Mouse (Mus musculus) c-Kit-positive CD71-negative TER-119-negative erythroid progenitor cells, embryonic 14.5 days (primary cell): ENCODE measurements at regions not wholly inside any gene's neighbourhood (a gene's known extent, or its start where the extent isn't known, plus 50 kb on each side); places are given as distances from the start of the nearest gene placed in this dataset.

Experiments
- DNase-seq: peaks from one replicate; pipeline ENCODE4 v3.0.0-alpha.2; 2013; ENCODE audit warnings: low read depth

DNA sequence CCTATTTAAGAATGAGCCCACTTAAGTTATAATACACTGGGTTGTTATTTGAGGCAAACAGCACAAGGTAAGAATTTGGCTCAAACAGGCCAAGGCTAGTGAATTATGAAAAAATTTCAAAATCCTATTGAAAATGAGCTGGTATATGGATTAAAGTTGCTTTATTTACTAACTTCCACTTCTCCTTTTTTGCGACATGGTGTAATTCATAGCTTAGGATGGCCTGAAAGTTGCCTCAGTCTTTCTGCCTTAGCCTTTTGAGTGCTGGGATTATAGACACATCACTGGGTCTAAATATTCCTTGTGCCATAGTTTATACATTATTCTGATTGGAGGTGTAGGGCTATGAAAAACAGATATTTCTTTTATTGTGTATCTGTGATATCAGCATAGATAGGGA, 81.9 kb downstream of the Edem1 start:
- no peak for DNase-seq

DNA sequence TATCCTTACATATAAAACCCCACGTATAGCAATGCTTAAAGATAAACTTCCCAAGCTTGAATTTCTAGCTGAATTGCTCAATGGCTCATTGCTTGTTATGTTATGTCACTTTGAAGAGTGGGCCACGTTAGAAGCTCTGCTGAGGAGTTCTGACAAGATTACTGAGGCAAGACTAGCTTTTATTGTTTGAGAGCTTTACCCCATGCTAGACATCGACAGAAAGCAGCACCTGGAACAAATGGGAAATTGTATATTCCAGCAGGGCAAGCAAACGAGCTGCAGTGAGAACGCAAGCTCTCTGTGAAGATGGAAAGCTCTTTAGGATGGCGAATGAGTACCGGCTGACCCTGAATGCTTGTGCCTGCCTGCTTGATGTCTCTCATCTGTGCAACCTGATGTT, 84.1 kb downstream of the Edem1 start:
- no peak for DNase-seq

DNA sequence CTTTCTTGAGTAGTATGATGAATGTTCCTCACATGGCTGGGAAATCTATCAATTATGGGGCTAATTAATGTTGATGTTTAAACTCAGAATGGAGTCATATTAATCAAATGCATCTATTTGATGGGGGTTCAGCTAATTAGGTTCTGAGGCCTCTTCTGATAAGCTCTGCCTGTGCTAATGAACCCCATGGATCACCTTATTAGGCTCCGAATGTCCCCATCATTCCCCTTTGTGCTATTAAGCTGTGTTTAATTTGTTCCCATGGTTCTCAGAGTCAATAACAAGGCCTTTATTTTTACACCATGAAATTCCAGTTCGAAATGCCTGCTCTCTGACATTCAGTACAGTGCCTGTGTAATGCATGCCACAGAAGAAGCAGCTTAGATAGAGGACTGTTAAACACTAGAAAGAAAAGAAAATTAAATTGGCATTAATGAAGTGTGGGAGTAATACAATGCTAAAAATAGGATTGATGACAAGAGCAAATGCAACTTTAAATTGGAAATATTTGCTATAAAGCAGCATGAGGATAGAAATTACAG, 91.0 kb downstream of the Edem1 start:
- no peak for DNase-seq

DNA sequence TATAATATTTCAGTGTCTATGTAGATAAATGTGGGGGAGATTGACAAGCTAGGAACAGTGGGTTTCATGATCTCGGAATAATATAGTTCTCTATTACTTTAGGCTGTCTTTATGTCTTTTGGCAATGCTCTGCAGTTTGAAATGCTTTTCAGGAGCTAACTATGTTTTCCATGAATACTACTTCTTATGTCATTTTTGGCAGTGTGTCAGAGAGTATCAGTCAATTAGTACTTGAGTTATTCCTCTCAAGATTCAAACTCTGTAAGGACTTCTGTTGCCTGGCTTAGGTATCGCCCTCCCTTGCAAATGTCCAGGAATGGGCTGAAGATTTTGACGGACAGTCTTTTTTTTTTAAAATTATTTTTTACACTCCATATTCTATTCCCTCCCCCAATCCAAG, 92.7 kb downstream of the Edem1 start:
- DNase-seq, result no peak

DNA sequence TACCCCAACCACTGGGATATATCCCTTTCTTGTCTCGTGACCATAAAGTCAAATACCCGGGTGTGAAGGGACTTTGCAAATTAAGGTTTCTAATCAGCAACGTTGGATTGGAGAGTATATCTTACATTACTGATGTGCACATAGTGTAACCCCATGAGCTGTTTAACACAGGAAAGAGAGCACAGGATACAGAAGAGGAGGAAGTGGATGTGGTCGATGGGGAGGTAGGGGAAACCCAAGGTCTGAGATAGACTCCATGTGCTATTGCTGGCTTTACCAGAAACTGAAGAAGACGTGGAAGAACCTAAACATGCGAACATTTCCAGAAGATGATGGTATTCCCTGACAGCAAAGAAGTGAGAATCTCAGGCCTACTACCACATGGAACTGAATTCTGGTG, 94.1 kb downstream of the Edem1 start:
- no peak for DNase-seq

DNA sequence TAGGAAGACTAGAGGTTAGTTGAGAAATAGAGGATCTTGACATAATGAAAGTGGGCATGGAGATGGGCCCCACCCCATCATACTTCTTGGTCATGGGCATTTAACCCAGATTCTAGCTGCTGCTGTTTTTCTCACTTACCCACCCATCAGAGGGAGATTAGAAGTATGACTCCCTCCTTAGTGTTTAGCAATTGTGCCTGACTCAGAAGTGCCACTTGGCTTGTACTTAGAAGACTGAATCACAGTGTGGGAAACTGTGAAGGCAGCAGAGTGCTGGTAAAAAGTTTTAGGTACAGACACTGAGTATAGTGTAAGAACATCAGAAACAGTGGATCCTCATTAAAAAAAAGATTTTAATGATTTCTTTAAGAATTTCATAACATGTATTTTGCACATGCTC, 100.5 kb downstream of the Edem1 start:
- no peak for DNase-seq

DNA sequence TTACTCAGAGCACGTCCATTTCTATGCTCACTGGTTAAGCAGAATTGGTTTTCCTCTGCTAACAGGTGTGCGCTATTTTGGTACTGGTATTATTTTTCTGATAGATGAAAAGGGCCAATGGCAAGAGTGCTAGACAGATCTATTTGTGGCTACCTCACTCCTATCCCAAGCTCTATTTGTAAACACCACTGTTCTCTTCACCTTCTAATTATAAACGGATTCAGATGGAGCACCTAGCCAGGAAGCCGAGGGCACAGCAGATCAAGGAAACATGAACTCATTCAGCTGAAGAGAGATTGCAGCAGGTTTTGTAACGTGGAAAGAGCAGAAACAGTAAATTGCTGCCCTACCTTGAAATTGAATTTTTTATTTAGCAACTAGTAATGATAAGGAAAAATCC, 110.2 kb downstream of the Edem1 start:
- DNase-seq, result no peak

DNA sequence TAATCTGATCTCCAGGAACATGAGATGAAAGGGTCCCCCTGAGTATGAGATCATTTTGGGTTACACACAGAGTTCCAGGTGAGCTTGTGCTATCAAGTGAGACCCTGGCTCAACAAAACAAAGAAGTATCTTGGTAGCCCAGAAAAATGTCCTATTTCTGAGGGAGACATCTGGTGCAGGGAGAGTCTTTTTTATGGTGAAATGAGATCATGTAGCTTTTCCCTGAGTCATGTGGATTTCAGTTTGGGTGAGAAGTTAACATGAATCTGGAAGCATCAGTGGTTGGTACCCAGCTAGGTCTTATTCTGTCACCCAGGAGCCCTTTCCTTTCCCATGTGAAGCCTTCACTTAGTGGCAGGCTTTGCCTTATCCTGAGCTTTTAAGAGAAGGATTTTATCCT, 113.8 kb downstream of the Edem1 start:
- no peak for DNase-seq

DNA sequence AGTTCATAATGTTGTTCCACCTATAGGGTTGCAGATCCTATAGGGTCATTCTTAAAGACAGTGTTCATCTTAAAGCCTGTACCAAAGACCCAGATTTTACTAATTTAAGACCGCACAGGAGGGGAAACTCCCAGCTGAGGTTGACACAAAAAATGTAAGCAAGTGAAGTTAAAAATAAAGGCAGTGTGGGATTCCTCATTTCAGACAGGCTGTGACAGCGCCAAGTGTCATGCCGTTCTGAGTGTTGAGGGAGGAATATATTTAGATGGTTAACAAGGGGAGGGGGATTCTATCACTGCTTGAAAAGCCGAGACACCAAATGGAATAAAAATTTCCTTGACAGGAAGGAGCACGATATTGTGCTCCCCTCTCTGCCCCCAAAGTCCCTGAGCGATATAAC, 123.9 kb downstream of the Edem1 start:
- no peak for DNase-seq

DNA sequence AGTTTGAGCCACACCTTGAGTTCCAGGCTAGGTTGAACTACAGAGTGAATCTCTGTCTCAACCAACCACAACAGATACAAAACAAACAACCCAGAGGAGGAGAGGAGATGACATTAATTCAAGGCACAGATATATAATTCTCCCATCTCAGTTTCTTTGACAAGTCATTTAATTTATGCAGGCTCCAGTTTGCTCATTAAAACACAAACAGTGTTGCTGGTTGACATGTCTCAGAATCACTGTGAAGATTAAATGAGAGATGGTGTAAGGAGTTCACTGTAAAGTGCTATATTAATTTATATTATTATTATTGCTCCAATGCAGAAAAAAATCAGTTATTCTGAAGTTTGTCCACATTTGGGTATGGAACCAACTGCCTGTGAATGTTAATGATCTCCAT, 134.4 kb downstream of the Edem1 start:
- no peak for DNase-seq

DNA sequence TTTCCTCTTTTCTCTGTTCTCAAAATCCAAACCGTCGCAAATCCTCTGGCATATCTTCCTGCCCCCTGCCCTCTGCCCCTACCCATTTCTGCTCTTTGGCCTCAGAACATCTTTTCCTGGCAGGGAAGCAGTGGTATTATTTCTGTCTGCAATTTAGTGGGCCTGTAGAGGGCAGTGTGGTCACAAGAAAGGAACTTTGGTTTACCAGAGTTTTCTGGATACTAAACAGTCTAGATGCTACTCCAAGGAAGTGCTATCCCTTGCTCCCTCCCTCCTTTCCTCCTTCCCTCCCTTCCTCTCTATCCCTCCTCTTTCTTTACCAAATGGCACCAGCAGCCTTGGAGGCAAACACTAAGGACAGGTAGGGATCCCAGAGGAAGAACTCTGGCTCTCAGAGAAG, 134.9 kb downstream of the Edem1 start:
- peak; percentile 13 for DNase-seq

DNA sequence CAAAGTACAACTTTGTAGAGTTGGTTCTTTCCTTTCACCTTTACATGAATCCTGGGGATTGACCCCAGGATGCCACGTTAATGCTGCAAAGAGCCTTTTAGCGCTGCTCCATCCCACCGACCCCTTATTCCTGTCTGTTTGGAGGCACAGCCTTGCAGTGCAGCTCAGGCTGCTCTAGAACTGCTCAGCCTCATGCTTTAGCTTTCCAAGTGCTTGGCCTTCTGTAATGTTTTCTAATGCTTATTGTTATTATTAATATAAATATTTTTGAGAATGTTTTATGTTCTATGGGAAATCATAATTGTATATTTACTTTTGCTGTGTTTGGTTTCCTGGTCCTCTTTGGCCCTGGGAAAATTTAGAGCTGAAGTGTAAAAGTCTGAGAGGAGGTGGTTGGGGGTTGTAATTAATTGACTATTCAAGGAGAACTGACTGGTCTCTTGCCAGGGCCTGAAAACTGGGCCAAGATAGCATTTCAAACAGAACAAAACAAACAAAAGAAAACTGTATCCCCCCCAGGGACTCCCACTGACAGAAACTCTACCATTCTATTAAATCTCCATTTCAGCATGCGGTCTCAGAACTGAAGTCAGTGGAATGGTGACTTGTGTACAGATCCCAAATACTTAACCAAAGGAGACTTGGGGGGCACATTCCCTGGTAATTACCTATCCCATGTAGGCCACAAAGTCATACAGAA, 141.2 kb downstream of the Edem1 start:
- DNase-seq, result no peak

DNA sequence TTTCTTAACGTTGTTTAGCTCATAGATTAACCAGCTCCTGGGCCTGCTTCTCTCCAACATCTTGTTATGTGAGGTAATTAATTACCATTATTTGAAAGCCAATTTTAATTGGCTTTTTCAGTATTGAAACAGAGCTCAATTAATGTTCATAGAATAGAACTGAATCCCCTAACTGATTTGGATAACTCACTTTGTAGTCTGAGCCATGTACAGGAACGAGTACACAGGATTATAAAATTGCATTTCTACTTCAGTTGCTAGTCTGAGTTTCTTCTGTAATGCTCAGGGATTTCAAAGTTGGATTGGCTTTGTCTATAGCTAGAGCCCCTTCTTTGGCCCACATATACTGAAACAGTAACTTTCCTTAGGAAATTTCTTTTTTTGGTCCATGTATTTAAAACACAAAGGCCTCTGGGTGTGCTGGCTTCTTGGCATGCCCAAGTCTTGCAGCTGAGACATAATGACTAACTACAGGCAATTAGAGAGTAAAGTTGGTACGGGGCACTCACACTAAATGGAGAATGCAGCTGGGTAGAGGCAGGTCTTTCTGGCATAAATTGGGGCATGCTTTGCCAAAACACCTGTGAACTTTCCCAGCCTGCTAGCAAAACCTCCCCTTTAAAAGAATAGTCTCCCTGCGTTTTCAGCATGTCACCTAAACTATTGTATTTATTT, 143.1 kb downstream of the Edem1 start:
- DNase-seq, result no peak

DNA sequence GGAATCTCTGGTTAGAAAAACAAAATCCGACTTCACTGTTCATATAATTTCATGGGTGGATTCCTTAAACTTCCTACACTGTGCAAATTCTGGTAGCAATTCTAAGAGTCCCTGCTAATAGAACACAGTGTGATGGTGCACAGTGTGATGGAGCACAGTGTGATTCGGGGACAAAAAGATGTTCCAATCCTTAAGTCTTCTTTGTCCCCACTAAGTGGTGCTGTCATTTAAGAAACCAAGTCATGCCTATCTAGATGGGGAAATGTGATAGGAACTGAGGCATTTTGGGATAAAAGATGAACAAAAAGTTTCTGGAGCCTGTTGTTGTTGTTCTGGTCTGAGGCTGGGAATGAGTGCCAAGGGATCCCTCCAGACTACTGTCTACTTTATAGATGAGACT, 145.3 kb downstream of the Edem1 start:
- no peak for DNase-seq

DNA sequence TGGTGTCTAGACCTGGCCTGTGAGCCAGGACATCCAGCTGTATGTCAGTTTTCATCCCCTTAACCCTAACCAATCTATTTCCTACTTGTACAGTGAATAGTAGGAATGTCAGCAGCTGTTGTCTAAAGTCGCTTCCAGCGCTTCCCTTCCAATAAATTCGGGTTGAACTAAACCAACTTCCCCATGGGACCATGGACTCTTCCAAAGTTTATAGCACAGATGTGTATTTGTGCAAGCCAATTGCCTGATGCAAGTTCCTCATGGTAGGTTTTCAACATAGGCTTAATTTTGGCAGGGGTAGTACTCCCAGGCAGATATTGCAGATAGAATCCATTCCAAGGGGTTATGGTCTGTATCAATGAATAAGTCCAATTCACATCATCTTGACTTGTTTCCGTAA, 161.1 kb downstream of the Edem1 start:
- no peak for DNase-seq

DNA sequence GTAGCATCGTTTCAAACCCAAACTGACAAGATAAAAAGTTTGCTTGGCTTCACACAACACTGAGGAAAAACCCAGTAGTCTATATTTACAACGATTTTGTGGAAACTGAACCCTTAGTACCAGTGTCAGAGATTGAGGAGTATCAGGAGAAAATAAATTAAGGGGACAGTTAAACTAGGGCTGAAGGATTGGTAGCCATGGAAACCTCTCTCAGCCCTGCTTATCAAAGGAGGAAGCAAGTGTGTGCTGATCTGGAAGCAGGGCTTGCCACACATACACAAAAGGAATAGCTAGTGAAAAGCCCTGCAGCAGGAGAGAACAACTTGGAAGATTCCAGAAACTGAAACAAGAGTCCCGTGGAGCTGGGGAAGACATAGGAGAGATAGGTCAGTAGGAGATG, 165.3 kb downstream of the Edem1 start:
- no peak for DNase-seq

DNA sequence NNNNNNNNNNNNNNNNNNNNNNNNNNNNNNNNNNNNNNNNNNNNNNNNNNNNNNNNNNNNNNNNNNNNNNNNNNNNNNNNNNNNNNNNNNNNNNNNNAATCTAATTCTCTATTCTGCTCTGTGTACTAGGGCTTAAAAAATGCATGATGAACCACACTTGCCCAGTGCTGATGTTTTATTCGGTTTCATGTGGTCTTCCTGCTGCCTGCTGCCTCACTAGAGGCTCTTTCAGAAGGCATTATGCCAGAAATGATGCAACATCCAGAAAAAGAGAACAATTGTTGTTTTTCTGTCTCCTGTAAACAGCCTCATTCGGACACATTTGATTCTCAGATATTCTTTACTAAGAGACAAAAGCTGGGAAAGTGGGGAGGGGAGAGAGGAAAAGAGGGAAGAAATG, 176.0 kb downstream of the Edem1 start:
- no peak for DNase-seq

DNA sequence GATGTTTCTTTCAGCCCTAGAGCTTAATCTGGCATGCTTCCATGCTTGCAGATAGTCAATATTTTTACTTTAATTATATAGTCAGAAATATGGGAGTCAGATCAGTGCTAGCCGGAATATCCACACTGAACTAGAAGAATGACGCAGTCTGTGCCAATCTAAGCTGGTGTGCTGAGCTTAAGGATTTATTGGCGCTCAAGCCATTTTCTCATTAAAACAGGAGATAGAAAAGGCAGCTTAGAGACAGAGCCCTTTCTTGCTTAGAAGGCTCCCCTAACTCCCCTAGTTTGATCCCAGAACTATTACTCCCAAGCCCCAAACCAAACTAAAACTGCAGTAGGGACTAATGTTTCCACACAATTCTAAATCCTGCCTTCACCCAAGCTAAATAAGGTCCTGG, 180.9 kb downstream of the Edem1 start:
- no peak for DNase-seq

DNA sequence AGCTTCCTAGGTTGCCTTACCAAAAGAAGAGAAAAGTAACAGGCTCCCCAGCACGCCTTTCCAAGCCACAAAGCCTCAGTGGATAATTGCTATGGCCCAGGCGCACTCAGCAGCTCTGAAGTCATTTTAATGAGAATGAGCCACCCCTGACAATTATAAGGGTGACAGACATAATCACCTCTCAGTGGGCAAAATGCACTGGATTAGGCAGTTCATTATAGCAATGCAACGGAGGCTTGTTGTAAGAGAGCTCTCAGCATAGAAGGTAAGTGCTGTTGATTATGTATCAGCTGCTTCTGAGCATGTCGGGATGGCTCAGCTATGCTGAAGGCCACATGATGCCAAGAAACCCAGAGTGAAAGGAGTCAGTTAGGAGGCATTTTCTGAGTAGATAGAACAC, 181.4 kb downstream of the Edem1 start:
- DNase-seq, result no peak

DNA sequence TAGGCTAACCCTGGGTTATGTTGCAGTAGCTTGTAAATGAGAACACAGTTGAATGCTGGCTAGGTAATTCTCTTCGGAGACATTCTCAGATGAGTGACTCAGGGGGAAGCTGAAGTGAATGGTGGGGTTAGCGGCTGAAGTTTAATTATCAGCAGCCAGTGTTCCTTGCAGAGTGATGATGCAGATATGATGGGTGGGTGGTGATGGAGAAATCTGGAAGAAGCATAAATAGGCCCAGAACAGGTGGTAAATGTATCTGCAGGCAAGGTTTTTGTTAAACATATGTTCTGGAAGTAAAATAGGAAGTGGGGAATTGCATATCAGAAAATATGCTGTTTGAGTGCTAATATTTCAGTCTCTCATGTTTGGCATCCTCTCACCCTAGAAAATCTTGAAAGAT, 191.3 kb downstream of the Edem1 start:
- no peak for DNase-seq
